Mouse (Mus musculus): ENCODE data around the gene Mei1. TPM values are rescaled to one million over a fixed set of nuclear protein-coding genes. Genes with fewer than 3 reads are reported as not detected.

The Mei1 gene
- polyA plus RNA-seq, 1 experiment from 2014 or later = not detected

DNA sequence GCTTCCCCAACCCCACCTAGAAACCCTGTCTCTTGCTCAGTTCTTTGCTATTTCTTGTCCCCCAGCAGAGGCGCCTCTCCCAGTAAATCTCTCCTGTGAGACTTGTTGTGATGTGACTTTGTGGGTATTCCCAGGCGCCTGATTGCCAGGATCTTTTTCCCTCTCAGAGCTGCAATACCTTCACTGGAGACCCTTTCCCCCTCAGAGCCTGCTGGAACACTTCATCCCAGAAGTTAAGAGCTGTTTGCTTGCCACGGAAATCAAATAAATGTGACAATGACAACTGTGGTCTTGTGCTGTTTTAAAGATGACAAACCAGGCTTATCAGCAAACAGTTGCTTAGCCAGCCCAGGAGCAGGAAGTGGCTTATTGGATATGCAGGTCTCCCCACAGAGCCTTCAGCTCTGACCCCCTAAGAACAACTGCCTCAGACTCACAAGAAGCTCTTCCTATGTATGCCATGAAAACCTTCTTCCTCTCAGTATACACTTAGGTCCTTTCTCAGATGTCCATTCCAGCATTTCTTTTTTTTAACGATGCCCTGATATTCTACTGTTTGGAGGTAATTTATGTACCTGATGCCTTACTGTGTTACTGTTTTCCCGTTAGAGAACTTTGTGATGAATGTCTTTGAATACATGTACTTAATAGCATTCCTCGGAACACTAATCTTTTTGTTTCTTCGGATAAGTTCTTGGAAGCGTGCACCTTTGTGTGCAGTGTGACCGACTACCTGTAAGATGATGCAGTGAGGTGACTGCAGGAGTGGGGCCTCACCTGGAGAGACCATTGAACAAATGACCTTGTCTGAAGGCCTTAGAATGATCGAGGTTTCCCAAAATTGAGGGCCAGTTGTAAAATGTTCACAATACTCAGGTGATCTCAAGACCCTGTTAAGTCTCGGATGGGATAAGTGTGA is 76.3 kb downstream of the Mei1 start:
- H3K27ac ChIP-seq (ENCODE audit: low read depth, low read length) = peak overlapping the region; percentile 65
- H3K9ac ChIP-seq (ENCODE audit: low read depth, low read length) = no peak overlapping the region
- peak; percentile 5; the same call in 1 of the 2 replicates for ATAC-seq
- H3K9me3 ChIP-seq (ENCODE audit: control insufficient read depth) = no peaks in the 10 kb centered on the region
- 13% methylated on average over 11 of the region's 11 CpGs for WGBS
- TF ChIP-seq CTCF (IDR thresholded peaks at IDR 0.05; ENCODE audit: low read depth) = no peak
- no peaks in the 10 kb centered on the region for H3K27me3 ChIP-seq (replicated peaks; ENCODE audit: control insufficient read depth, insufficient read depth, low read length)
- H3K4me3 ChIP-seq (ENCODE audit: low read depth, low read length) = peak overlapping the region; percentile 95
- peak overlapping the region; percentile 88 for H3K4me2 ChIP-seq (replicated peaks; ENCODE audit: low read depth)
- H3K36me3 ChIP-seq (ENCODE audit: control insufficient read depth, insufficient read depth) = no peaks in the 10 kb centered on the region
- peaks cover 6% of the 10 kb centered on the region; the same call in 1 of the 2 replicates for H3K4me1 ChIP-seq (replicated peaks; ENCODE audit: control insufficient read depth, insufficient read depth, low read length)

GRCm38 (mm10) chr15:82146770-82147610 is 77.2 kb downstream of the Mei1 start, which contains the start of gene Srebf2:
Srebf2 (plus strand) TSS chr15:82147181.
- H3K27ac ChIP-seq (ENCODE audit: low read depth, low read length) = peak within 1 kb of the TSS; percentile 86
- H3K4me1 ChIP-seq (replicated peaks; ENCODE audit: control insufficient read depth, insufficient read depth, low read length) = peaks cover 9% of the 10 kb centered on the region; the same call in 1 of the 2 replicates
- no peaks in the 10 kb centered on the region for H3K36me3 ChIP-seq (ENCODE audit: control insufficient read depth, insufficient read depth)
- peak within 1 kb of the TSS; percentile 95 for H3K4me3 ChIP-seq (ENCODE audit: low read depth, low read length)
- under 1% methylated on average over 62 of the region's 79 CpGs for WGBS
- H3K9me3 ChIP-seq (ENCODE audit: control insufficient read depth) = no peaks in the 10 kb centered on the region
- peak within 1 kb of the TSS; percentile 83 for H3K9ac ChIP-seq (ENCODE audit: low read depth, low read length)
- peak within 1 kb of the TSS; percentile 88 for H3K4me2 ChIP-seq (replicated peaks; ENCODE audit: low read depth)
- peak; percentile 28; the same call in 1 of the 2 replicates for TF ChIP-seq CTCF (IDR thresholded peaks at IDR 0.05; ENCODE audit: low read depth)
- ATAC-seq = peak; percentile 95
- no peaks in the 10 kb centered on the region for H3K27me3 ChIP-seq (replicated peaks; ENCODE audit: control insufficient read depth, insufficient read depth, low read length)

- ATAC-seq = peak; percentile 29
- Histone ChIP-seq H3K27me3 (replicated peaks; ENCODE audit: control insufficient read depth, insufficient read depth, low read length) (no peaks in the 10 kb centered on the region), H3K27ac (ENCODE audit: low read depth, low read length) (peak overlapping the region; percentile 86), H3K4me2 (replicated peaks; ENCODE audit: low read depth) (peak overlapping the region; percentile 88), H3K9ac (ENCODE audit: low read depth, low read length) (peak overlapping the region; percentile 83), H3K36me3 (ENCODE audit: control insufficient read depth, insufficient read depth) (no peaks in the 10 kb centered on the region), H3K4me1 (replicated peaks; ENCODE audit: control insufficient read depth, insufficient read depth, low read length) (peaks cover 9% of the 10 kb centered on the region; the same call in 1 of the 2 replicates), H3K4me3 (ENCODE audit: low read depth, low read length) (peak overlapping the region; percentile 95), H3K9me3 (ENCODE audit: control insufficient read depth) (no peaks in the 10 kb centered on the region)
- WGBS = under 1% methylated on average over 50 of the region's 50 CpGs
- peak; percentile 25; the same call in 1 of the 2 replicates for TF ChIP-seq CTCF (IDR thresholded peaks at IDR 0.05; ENCODE audit: low read depth)
These were observed 77.9 kb downstream of the Mei1 start for GRCm38 (mm10) chr15:82147611-82148111.

DNA sequence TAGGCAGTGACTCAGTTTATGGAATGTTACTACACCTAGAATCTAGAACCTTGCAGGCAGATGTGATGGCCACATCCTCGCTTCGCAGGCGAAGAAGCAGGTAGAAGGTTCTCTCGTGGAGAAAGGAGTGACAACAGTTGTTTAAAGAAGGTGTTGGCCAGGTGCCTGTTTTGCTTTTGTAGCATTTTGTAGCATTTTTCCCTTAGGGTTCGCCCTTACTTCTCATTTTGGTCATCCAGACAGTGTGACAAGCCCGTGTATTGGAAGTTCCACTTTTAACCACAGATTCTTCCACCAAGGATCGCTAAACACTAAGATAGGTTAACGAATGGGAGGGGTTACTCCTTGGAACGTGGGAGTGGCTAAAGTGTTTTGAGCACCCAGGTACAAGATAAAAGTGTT is 78.7 kb downstream of the Mei1 start:
- ATAC-seq = no peak
- Histone ChIP-seq H3K27me3 (replicated peaks; ENCODE audit: control insufficient read depth, insufficient read depth, low read length) (no peaks in the 10 kb centered on the region), H3K27ac (ENCODE audit: low read depth, low read length) (no peak overlapping the region), H3K4me2 (replicated peaks; ENCODE audit: low read depth) (peak overlapping the region; percentile 88), H3K9me3 (ENCODE audit: control insufficient read depth) (no peaks in the 10 kb centered on the region), H3K4me3 (ENCODE audit: low read depth, low read length) (peak overlapping the region; percentile 95), H3K36me3 (ENCODE audit: control insufficient read depth, insufficient read depth) (no peaks in the 10 kb centered on the region), H3K9ac (ENCODE audit: low read depth, low read length) (peak overlapping the region; percentile 83), H3K4me1 (replicated peaks; ENCODE audit: control insufficient read depth, insufficient read depth, low read length) (peaks cover 9% of the 10 kb centered on the region; the same call in 1 of the 2 replicates)
- no peak for TF ChIP-seq CTCF (IDR thresholded peaks at IDR 0.05; ENCODE audit: low read depth)
- 9% methylated on average over 9 of the region's 9 CpGs for WGBS

GRCm38 (mm10) chr15:82150042-82150441 is 80.2 kb downstream of the Mei1 start:
- H3K9me3 ChIP-seq (ENCODE audit: control insufficient read depth) = no peaks in the 10 kb centered on the region
- H3K4me3 ChIP-seq (ENCODE audit: low read depth, low read length) = no peak overlapping the region
- no peaks in the 10 kb centered on the region for H3K27me3 ChIP-seq (replicated peaks; ENCODE audit: control insufficient read depth, insufficient read depth, low read length)
- no peak overlapping the region for H3K4me2 ChIP-seq (replicated peaks; ENCODE audit: low read depth)
- H3K27ac ChIP-seq (ENCODE audit: low read depth, low read length) = no peak overlapping the region
- peaks cover 3% of the 10 kb centered on the region; the same call in 1 of the 2 replicates for H3K4me1 ChIP-seq (replicated peaks; ENCODE audit: control insufficient read depth, insufficient read depth, low read length)
- no peak for ATAC-seq
- H3K9ac ChIP-seq (ENCODE audit: low read depth, low read length) = no peak overlapping the region
- no peak for TF ChIP-seq CTCF (IDR thresholded peaks at IDR 0.05; ENCODE audit: low read depth)
- no peaks in the 10 kb centered on the region for H3K36me3 ChIP-seq (ENCODE audit: control insufficient read depth, insufficient read depth)
